ENCODE assay signal across 27 mouse cellular contexts in the genomic region with DNA sequence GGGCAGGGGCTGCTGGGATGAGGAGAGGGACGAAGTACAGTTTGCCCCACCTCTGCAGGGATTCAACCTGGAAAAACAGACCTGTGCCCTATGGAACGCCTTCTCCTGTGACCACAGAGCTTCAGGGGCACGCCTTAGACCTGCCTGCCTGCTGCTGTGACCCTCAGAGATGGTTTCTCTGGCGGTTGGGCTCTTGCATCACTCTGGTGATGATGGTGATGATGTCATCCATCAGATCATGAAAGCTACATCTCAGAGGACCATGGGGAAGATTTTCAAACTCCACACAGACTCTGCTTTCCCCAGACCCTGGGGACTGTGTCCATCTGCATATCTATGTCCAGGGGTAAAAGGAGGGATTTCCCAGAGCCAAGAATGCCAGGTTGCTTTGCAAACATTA.
A peak's percentile ranks its signal among the peaks of the same experiment; 100 is the strongest.
DNase-seq lines count a peak whose midpoint lies in the region; ATAC-seq and TF ChIP-seq lines count a peak whose summit lies in the region.
"Had no signal": no experiment of that assay in that cellular context is flagged by ENCODE, and none has a peak within 500 bp of the region (broad histone marks: within the 10 kb centered on the region; RNA-seq: fewer than 3 reads in every experiment).

No protein-coding gene starts in this region.

- no peaks in the 10 kb centered on the region for H3K79me2 ChIP-seq in heart, adult 2 months (replicated peaks; ENCODE audit: control insufficient read depth, insufficient read depth, low read length)
- peaks cover 5% of the 10 kb centered on the region for H3K79me2 ChIP-seq in myocyte (ENCODE audit: control insufficient read depth, insufficient read depth)

- WGBS in cerebellum, adult 2 months: 87% methylated on average over 4 of the region's 4 CpGs
- WGBS in heart, embryonic 11.5 days (ENCODE audit: insufficient replicate concordance): 76% methylated on average over 4 of the region's 4 CpGs
- 94% methylated on average over 4 of the region's 4 CpGs for WGBS in heart, adult 2 months
- 69% methylated on average over 4 of the region's 4 CpGs for WGBS in liver, embryonic 12.5 days (ENCODE audit: insufficient replicate concordance)

- intact Hi-C loops in heart, adult 2 months (cut with DNase I): loop anchor here (10.0 kb wide), 1 partner anchor 881 kb away; no protein-coding TSS in a partner anchor

- H3K4me3 ChIP-seq in cerebellum, adult 2 months (replicated peaks; ENCODE audit: insufficient read depth, low read depth, low read length): no peak overlapping the region
- H3K4me3 ChIP-seq in heart, embryonic 11.5 days (ENCODE audit: low read depth, low read length): no peak overlapping the region
- no peak overlapping the region for H3K4me3 ChIP-seq in heart, adult 2 months
- H3K4me3 ChIP-seq in myocyte: no peak overlapping the region
- H3K4me3 ChIP-seq in liver, embryonic 12.5 days: no peak overlapping the region
- H3K4me3 ChIP-seq: embryonic facial prominence, embryonic 13.5 days; erythroblast, embryonic 14.5 days; forebrain, embryonic 13.5 days; heart, embryonic 15.5 days had no signal

- no peaks in the 10 kb centered on the region for H3K27me3 ChIP-seq in cerebellum, adult 2 months (ENCODE audit: control insufficient read depth, insufficient read depth, low read length)
- no peaks in the 10 kb centered on the region for H3K27me3 ChIP-seq in heart, embryonic 11.5 days (ENCODE audit: control insufficient read depth, insufficient read depth, low read length)
- no peaks in the 10 kb centered on the region for H3K27me3 ChIP-seq in heart, adult 2 months (ENCODE audit: control insufficient read depth, insufficient read depth, low read length)
- no peaks in the 10 kb centered on the region for H3K27me3 ChIP-seq in myocyte (ENCODE audit: control insufficient read depth, insufficient read depth, insufficient read length)
- no peaks in the 10 kb centered on the region for H3K27me3 ChIP-seq in liver, embryonic 12.5 days (replicated peaks)
- H3K27me3 ChIP-seq: embryonic facial prominence, embryonic 13.5 days; forebrain, embryonic 13.5 days; heart, embryonic 15.5 days; Patski had no signal

- no peak overlapping the region for H3ac ChIP-seq in myocyte (ENCODE audit: control insufficient read depth, insufficient read length)

- H3K4me1 ChIP-seq in cerebellum, adult 2 months (ENCODE audit: control insufficient read depth, insufficient read depth, low read length): peaks cover 53% of the 10 kb centered on the region
- peaks cover 39% of the 10 kb centered on the region for H3K4me1 ChIP-seq in heart, embryonic 11.5 days (ENCODE audit: control insufficient read depth, insufficient read depth, low read length)
- peaks cover 18% of the 10 kb centered on the region for H3K4me1 ChIP-seq in heart, adult 2 months (ENCODE audit: control insufficient read depth, insufficient read depth, low read length)
- 0 out of 2 replicates have a peak, but pooled peaks cover under 1% of the 10 kb centered on the region for H3K4me1 ChIP-seq in liver, embryonic 12.5 days

- peak overlapping the region; percentile 19; the same call in 1 of the 2 replicates for H3K27ac ChIP-seq in cerebellum, adult 2 months (ENCODE audit: insufficient read depth, low read length)
- H3K27ac ChIP-seq in heart, embryonic 11.5 days (ENCODE audit: low read depth, low read length): no peak overlapping the region
- H3K27ac ChIP-seq in heart, adult 2 months: no peak overlapping the region
- no peak overlapping the region for H3K27ac ChIP-seq in liver, embryonic 12.5 days
- H3K27ac ChIP-seq: embryonic facial prominence, embryonic 13.5 days; forebrain, embryonic 13.5 days; heart, embryonic 15.5 days; hindbrain, embryonic 14.5 days; hindbrain, postnatal 0 days had no signal

- no peaks in the 10 kb centered on the region for H3K36me3 ChIP-seq in heart, embryonic 11.5 days (ENCODE audit: control insufficient read depth, insufficient read depth, low read length)
- H3K36me3 ChIP-seq in heart, adult 2 months (ENCODE audit: control insufficient read depth, insufficient read depth, low read length): no peaks in the 10 kb centered on the region
- H3K36me3 ChIP-seq in myocyte (ENCODE audit: control insufficient read depth, insufficient read depth): peaks cover 12% of the 10 kb centered on the region
- H3K36me3 ChIP-seq in liver, embryonic 12.5 days: no peaks in the 10 kb centered on the region
- H3K36me3 ChIP-seq: heart, embryonic 15.5 days had no signal

- no peak for TF ChIP-seq CTCF in cerebellum, adult 2 months (IDR thresholded peaks at IDR 0.05; ENCODE audit: borderline replicate concordance, insufficient read depth, low read depth, low read length)
- no peak for TF ChIP-seq CTCF in heart, adult 2 months (IDR thresholded peaks at IDR 0.05)

- ATAC-seq in heart, embryonic 11.5 days (replicated peaks; ENCODE audit: insufficient number of reproducible peaks, low FRiP score, low TSS enrichment): no peak
- no peak for ATAC-seq in liver, embryonic 12.5 days
- ATAC-seq: CD4-positive, CD25-positive, alpha-beta regulatory T cell, adult 4 months; forebrain, embryonic 13.5 days; forebrain, embryonic 16.5 days; hindbrain, postnatal 0 days; inflammation-experienced regulatory T-cells, adult 6 months; intestine, embryonic 16.5 days; Patski had no signal

- no peak overlapping the region for H3K4me2 ChIP-seq in heart, embryonic 11.5 days
- H3K4me2 ChIP-seq in myocyte (ENCODE audit: low read depth): no peak overlapping the region
- H3K4me2 ChIP-seq in liver, embryonic 12.5 days: no peak overlapping the region
- H3K4me2 ChIP-seq: embryonic facial prominence, embryonic 13.5 days; forebrain, embryonic 13.5 days; heart, embryonic 15.5 days; hindbrain, embryonic 14.5 days had no signal

- TF ChIP-seq POLR2A in cerebellum, adult 2 months (IDR thresholded peaks at IDR 0.05; ENCODE audit: borderline replicate concordance, insufficient read depth, low read length): no peak
- no peak for TF ChIP-seq POLR2A in heart, adult 2 months (IDR thresholded peaks at IDR 0.05; ENCODE audit: insufficient read depth, low read depth, low read length)
- no peak for TF ChIP-seq POLR2A in myocyte (IDR thresholded peaks at IDR 0.05; ENCODE audit: insufficient read length, low read depth)

- H3K9ac ChIP-seq in heart, embryonic 11.5 days (ENCODE audit: low read depth, low read length): 0 out of 2 replicates have a peak overlapping the region, but pooled peaks have one; percentile 39
- no peak overlapping the region for H3K9ac ChIP-seq in heart, adult 2 months (ENCODE audit: low read depth, low read length)
- no peak overlapping the region for H3K9ac ChIP-seq in liver, embryonic 12.5 days
- H3K9ac ChIP-seq: embryonic facial prominence, embryonic 13.5 days; forebrain, embryonic 13.5 days; heart, embryonic 15.5 days; hindbrain, embryonic 14.5 days had no signal

- no peak for DNase-seq in cerebellum, adult 2 months
- DNase-seq in cerebellum, adult 18-20 months: no peak
- DNase-seq in heart, adult 2 months: no peak
- peak; percentile 56 for DNase-seq in MN1 (ENCODE audit: low spot score)
- DNase-seq: adrenal gland, postnatal 10 days; adrenal gland, postnatal 36 days; cerebellum, adult 9-11 months; cerebellum, postnatal 25 days; gastrocnemius, postnatal 25 days; heart, postnatal 10 days; heart, postnatal 4 days; kidney, adult 18-20 months; kidney, adult 9 months had no signal

- H3K9me3 ChIP-seq in heart, embryonic 11.5 days (replicated peaks; ENCODE audit: control insufficient read depth, low read length): no peaks in the 10 kb centered on the region
- no peaks in the 10 kb centered on the region for H3K9me3 ChIP-seq in liver, embryonic 12.5 days (replicated peaks)
- H3K9me3 ChIP-seq: embryonic facial prominence, embryonic 13.5 days; forebrain, embryonic 13.5 days; heart, embryonic 15.5 days had no signal

- TF ChIP-seq EP300 in heart, adult 2 months (IDR thresholded peaks at IDR 0.05; ENCODE audit: insufficient read depth, low read depth, low read length): no peak

TF ChIP-seq in myocyte, 11 proteins besides CTCF, POLR2A, EP300 and RAD21:
- no peak for TF ChIP-seq SRF (IDR thresholded peaks at IDR 0.05; ENCODE audit: control insufficient read depth, insufficient read length, low read depth)
- TF ChIP-seq CEBPB (IDR thresholded peaks at IDR 0.05; ENCODE audit: insufficient read depth, poor library complexity, severe bottlenecking): peak; percentile 88
